Mouse (Mus musculus): ENCODE data around the gene Tcf7l1. TPM values are rescaled to one million over a fixed set of nuclear protein-coding genes. Genes with fewer than 3 reads are reported as not detected.

Gene Tcf7l1
- total RNA-seq, 1 experiment, result 14.5 TPM

DNA sequence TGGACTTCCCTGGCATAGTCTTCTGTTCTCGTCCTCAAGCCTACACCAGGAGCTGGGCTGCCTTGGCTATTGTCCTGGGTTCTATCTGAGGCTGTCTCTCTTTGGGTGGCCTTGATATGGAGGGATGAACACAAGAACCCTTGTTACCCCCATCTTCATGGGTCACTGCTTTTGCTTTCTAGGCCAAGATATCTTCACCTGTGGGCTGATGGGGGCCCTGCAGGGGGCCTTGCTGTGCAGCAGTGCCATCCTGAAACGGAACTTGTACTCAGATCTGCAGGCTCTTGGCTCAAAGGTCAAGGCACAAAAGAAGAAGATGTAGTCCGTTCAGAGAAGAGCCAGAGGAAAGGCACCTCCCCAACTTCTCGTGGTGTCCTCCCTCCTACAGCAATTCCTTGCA lies 182.0 kb downstream of the Tcf7l1 start:
- H3K36me3 ChIP-seq (ENCODE audit: control insufficient read depth, insufficient read depth, low read length, poor library complexity, severe bottlenecking), result peaks cover 2% of the 10 kb centered on the region
- no peak overlapping the region for H3K27ac ChIP-seq (ENCODE audit: insufficient read depth, low read depth, low read length, poor library complexity, severe bottlenecking)
- no peak for DNase-seq (ENCODE audit: low read depth, low spot score)
- in situ Hi-C loops (cut with MboI; ENCODE audit: low sequenced_read_pairs in 2 of 2, unreplicated experiment in 2 of 2), result no loop called here
- H3K4me1 ChIP-seq (ENCODE audit: control insufficient read depth in 2 of 2, insufficient read depth in 2 of 2, low read length in 2 of 2, poor library complexity in 1 of 2), result no peaks in the 10 kb centered on the region
- no peak overlapping the region for H3K9ac ChIP-seq (ENCODE audit: insufficient read depth, low read depth, low read length, poor library complexity, severe bottlenecking)
- TF ChIP-seq HCFC1 (IDR thresholded peaks at IDR 0.05; ENCODE audit: borderline replicate concordance, insufficient read depth, low read length), result no peak
- no peak for TF ChIP-seq MAFK (IDR thresholded peaks at IDR 0.05; ENCODE audit: insufficient read depth, low read depth, low read length)
- no peak for TF ChIP-seq CHD2 (IDR thresholded peaks at IDR 0.05; ENCODE audit: low read depth, low read length)
- no peak for TF ChIP-seq ZC3H11A (IDR thresholded peaks at IDR 0.05; ENCODE audit: borderline replicate concordance, low read depth, low read length)
- TF ChIP-seq ZNF384 (IDR thresholded peaks at IDR 0.05; ENCODE audit: low read depth, low read length), result no peak
- H3K9me3 ChIP-seq (ENCODE audit: control insufficient read depth, insufficient read depth, low read depth, low read length), result no peaks in the 10 kb centered on the region
- no peak overlapping the region for H3K4me3 ChIP-seq (ENCODE audit: insufficient read depth in 1 of 2, low read depth in 1 of 2, low read length in 2 of 2, poor library complexity in 1 of 2, severe bottlenecking in 1 of 2)

GRCm38 (mm10) chr6:72604066-72604465 lies 185.0 kb downstream of the Tcf7l1 start:
- H3K27ac ChIP-seq (ENCODE audit: insufficient read depth, low read depth, low read length, poor library complexity, severe bottlenecking), result no peak overlapping the region
- TF ChIP-seq MAFK (IDR thresholded peaks at IDR 0.05; ENCODE audit: insufficient read depth, low read depth, low read length) (no peak), ZNF384 (IDR thresholded peaks at IDR 0.05; ENCODE audit: low read depth, low read length) (no peak), HCFC1 (IDR thresholded peaks at IDR 0.05; ENCODE audit: borderline replicate concordance, insufficient read depth, low read length) (no peak), ZC3H11A (IDR thresholded peaks at IDR 0.05; ENCODE audit: borderline replicate concordance, low read depth, low read length) (no peak)
- peaks cover 2% of the 10 kb centered on the region for H3K36me3 ChIP-seq (ENCODE audit: control insufficient read depth, insufficient read depth, low read length, poor library complexity, severe bottlenecking)
- DNase-seq (ENCODE audit: low read depth, low spot score), result no peak
- no peak overlapping the region for H3K9ac ChIP-seq (ENCODE audit: insufficient read depth, low read depth, low read length, poor library complexity, severe bottlenecking)
- H3K4me1 ChIP-seq (ENCODE audit: control insufficient read depth in 2 of 2, insufficient read depth in 2 of 2, low read length in 2 of 2, poor library complexity in 1 of 2), result peaks cover 0 to 2% of the 10 kb centered on the region in 2 experiments; a peak in 1 of 4 replicates
- in situ Hi-C loops (cut with MboI; ENCODE audit: low sequenced_read_pairs in 2 of 2, unreplicated experiment in 2 of 2), result no loop called here
- no peak overlapping the region for H3K4me3 ChIP-seq (ENCODE audit: insufficient read depth in 1 of 2, low read depth in 1 of 2, low read length in 2 of 2, poor library complexity in 1 of 2, severe bottlenecking in 1 of 2)
- H3K9me3 ChIP-seq (ENCODE audit: control insufficient read depth, insufficient read depth, low read depth, low read length), result no peaks in the 10 kb centered on the region

DNA sequence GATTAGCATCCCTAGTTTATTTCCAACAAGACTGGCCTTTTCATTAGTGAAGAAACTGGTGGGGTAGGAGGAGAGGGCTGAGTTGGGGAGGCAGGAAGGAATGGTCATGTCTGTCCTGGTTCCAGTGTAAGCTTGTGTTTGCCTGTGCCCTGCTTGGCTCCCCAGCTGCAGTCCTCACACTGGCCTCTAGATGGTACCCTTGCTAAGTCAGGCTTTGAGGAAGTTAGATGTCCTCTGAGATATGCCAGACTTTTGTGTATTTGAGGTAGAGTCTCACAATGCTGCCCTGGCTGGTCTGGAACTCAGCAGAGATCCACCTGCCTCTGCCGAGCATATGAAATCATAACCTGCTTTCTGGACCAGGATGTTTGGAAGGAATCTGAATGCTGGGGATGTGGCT lies 187.3 kb downstream of the Tcf7l1 start:
- peaks cover 0 to 2% of the 10 kb centered on the region in 2 experiments; a peak in 1 of 4 replicates for H3K4me1 ChIP-seq (ENCODE audit: control insufficient read depth in 2 of 2, insufficient read depth in 2 of 2, low read length in 2 of 2, poor library complexity in 1 of 2)
- TF ChIP-seq MAFK (IDR thresholded peaks at IDR 0.05; ENCODE audit: insufficient read depth, low read depth, low read length) (no peak), ZC3H11A (IDR thresholded peaks at IDR 0.05; ENCODE audit: borderline replicate concordance, low read depth, low read length) (no peak), HCFC1 (IDR thresholded peaks at IDR 0.05; ENCODE audit: borderline replicate concordance, insufficient read depth, low read length) (no peak), CHD2 (IDR thresholded peaks at IDR 0.05; ENCODE audit: low read depth, low read length) (no peak)
- H3K36me3 ChIP-seq (ENCODE audit: control insufficient read depth, insufficient read depth, low read length, poor library complexity, severe bottlenecking), result no peaks in the 10 kb centered on the region; the same call in none of the 2 replicates
- in situ Hi-C loops (cut with MboI; ENCODE audit: low sequenced_read_pairs in 2 of 2, unreplicated experiment in 2 of 2), result no loop called here
- no peak overlapping the region for H3K4me3 ChIP-seq (ENCODE audit: insufficient read depth in 1 of 2, low read depth in 1 of 2, low read length in 2 of 2, poor library complexity in 1 of 2, severe bottlenecking in 1 of 2)
- no peaks in the 10 kb centered on the region for H3K9me3 ChIP-seq (ENCODE audit: control insufficient read depth, insufficient read depth, low read depth, low read length)
- DNase-seq (ENCODE audit: low read depth, low spot score), result no peak
- no peak overlapping the region for H3K9ac ChIP-seq (ENCODE audit: insufficient read depth, low read depth, low read length, poor library complexity, severe bottlenecking)
- H3K27ac ChIP-seq (ENCODE audit: insufficient read depth, low read depth, low read length, poor library complexity, severe bottlenecking), result no peak overlapping the region

- in situ Hi-C loops (cut with MboI; ENCODE audit: low sequenced_read_pairs in 2 of 2, unreplicated experiment in 2 of 2), result no loop called here
- Histone ChIP-seq H3K4me1 (ENCODE audit: control insufficient read depth in 2 of 2, insufficient read depth in 2 of 2, low read length in 2 of 2, poor library complexity in 1 of 2) (peaks cover 0 to 2% of the 10 kb centered on the region in 2 experiments; a peak in 1 of 4 replicates), H3K9me3 (ENCODE audit: control insufficient read depth, insufficient read depth, low read depth, low read length) (no peaks in the 10 kb centered on the region), H3K27ac (ENCODE audit: insufficient read depth, low read depth, low read length, poor library complexity, severe bottlenecking) (no peak overlapping the region), H3K4me3 (ENCODE audit: insufficient read depth in 1 of 2, low read depth in 1 of 2, low read length in 2 of 2, poor library complexity in 1 of 2, severe bottlenecking in 1 of 2) (no peak overlapping the region), H3K9ac (ENCODE audit: insufficient read depth, low read depth, low read length, poor library complexity, severe bottlenecking) (no peak overlapping the region), H3K36me3 (ENCODE audit: control insufficient read depth, insufficient read depth, low read length, poor library complexity, severe bottlenecking) (no peaks in the 10 kb centered on the region; the same call in 1 of the 2 replicates)
- TF ChIP-seq CHD2 (IDR thresholded peaks at IDR 0.05; ENCODE audit: low read depth, low read length) (no peak), ZC3H11A (IDR thresholded peaks at IDR 0.05; ENCODE audit: borderline replicate concordance, low read depth, low read length) (no peak), MAFK (IDR thresholded peaks at IDR 0.05; ENCODE audit: insufficient read depth, low read depth, low read length) (no peak), HCFC1 (IDR thresholded peaks at IDR 0.05; ENCODE audit: borderline replicate concordance, insufficient read depth, low read length) (no peak), ZNF384 (IDR thresholded peaks at IDR 0.05; ENCODE audit: low read depth, low read length) (no peak)
- DNase-seq (ENCODE audit: low read depth, low spot score), result no peak
Observed at GRCm38 (mm10) chr6:72600771-72601170, 188.3 kb downstream of the Tcf7l1 start.

DNA sequence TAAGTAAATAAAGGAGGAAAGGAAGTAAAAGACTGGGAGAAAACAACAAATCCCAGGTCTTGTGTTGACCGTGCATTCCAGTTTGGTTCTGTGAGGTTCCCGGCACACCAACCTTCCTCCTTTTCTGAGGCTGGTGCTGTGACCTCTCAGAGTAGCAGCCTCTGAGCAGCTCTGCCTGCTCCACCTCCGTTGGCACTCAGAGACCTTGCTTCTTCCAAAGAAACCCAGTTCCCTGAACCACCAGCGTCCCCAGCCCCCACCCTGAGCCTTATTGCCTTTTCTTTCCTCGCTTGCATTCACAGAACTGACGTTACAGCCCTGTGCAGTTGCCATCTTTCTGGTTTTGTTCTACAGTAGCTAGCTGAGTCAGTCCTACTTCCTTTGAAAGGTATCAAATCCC lies 188.8 kb downstream of the Tcf7l1 start:
- no peaks in the 10 kb centered on the region; the same call in 1 of the 2 replicates for H3K36me3 ChIP-seq (ENCODE audit: control insufficient read depth, insufficient read depth, low read length, poor library complexity, severe bottlenecking)
- H3K9ac ChIP-seq (ENCODE audit: insufficient read depth, low read depth, low read length, poor library complexity, severe bottlenecking), result no peak overlapping the region
- no peak for DNase-seq (ENCODE audit: low read depth, low spot score)
- TF ChIP-seq ZC3H11A (IDR thresholded peaks at IDR 0.05; ENCODE audit: borderline replicate concordance, low read depth, low read length), result no peak
- no peak for TF ChIP-seq CHD2 (IDR thresholded peaks at IDR 0.05; ENCODE audit: low read depth, low read length)
- TF ChIP-seq ZNF384 (IDR thresholded peaks at IDR 0.05; ENCODE audit: low read depth, low read length), result no peak
- no peak for TF ChIP-seq HCFC1 (IDR thresholded peaks at IDR 0.05; ENCODE audit: borderline replicate concordance, insufficient read depth, low read length)
- no peak for TF ChIP-seq MAFK (IDR thresholded peaks at IDR 0.05; ENCODE audit: insufficient read depth, low read depth, low read length)
- in situ Hi-C loops (cut with MboI; ENCODE audit: low sequenced_read_pairs in 2 of 2, unreplicated experiment in 2 of 2), result no loop called here
- H3K4me1 ChIP-seq (ENCODE audit: control insufficient read depth in 2 of 2, insufficient read depth in 2 of 2, low read length in 2 of 2, poor library complexity in 1 of 2), result peaks cover 0 to 2% of the 10 kb centered on the region in 2 experiments; a peak in 1 of 4 replicates
- no peak overlapping the region for H3K27ac ChIP-seq (ENCODE audit: insufficient read depth, low read depth, low read length, poor library complexity, severe bottlenecking)
- H3K4me3 ChIP-seq (ENCODE audit: insufficient read depth in 1 of 2, low read depth in 1 of 2, low read length in 2 of 2, poor library complexity in 1 of 2, severe bottlenecking in 1 of 2), result no peak overlapping the region
- no peaks in the 10 kb centered on the region for H3K9me3 ChIP-seq (ENCODE audit: control insufficient read depth, insufficient read depth, low read depth, low read length)
